Mouse (Mus musculus): ENCODE measurements around the gene Bloc1s1.

GRCm38 (mm10) chr10:128911430-128911829 lies 12.4 kb downstream of the Bloc1s1 start:
- TF ChIP-seq POLR2A (IDR thresholded peaks at IDR 0.05; ENCODE audit: low read depth, low read length) (no peak), CTCF (IDR thresholded peaks at IDR 0.05; ENCODE audit: extremely low read depth, insufficient read depth, insufficient read length, insufficient replicate concordance) (no peak)
